Mouse (Mus musculus) myocyte (in vitro differentiated cells): ENCODE data around the gene 4930404N11Rik.

Experiments used
- CEBPB ChIP-seq: IDR thresholded peaks from 2 replicates; pipeline ENCODE4 v1.6.1; 2011; ENCODE audit warnings: mild to moderate bottlenecking, moderate library complexity; ENCODE audit not compliant: poor library complexity, insufficient read depth, severe bottlenecking
- E2F4 ChIP-seq: IDR thresholded peaks from one replicate; pipeline ENCODE4 v1.6.1; 2011; ENCODE audit warnings: mild to moderate bottlenecking, control low read depth, moderate library complexity; ENCODE audit not compliant: insufficient read depth
- MAX ChIP-seq: IDR thresholded peaks from one replicate; pipeline ENCODE4 v1.6.1; 2011; ENCODE audit warnings: low read depth, mild to moderate bottlenecking, control low read depth
- MYOD1 ChIP-seq, 3 experiments: IDR thresholded peaks; one replicate each; pipeline ENCODE4 v1.6.1; 2011; ENCODE audit warnings: control low read depth in 2 of 3, low read depth in 2 of 3, mild to moderate bottlenecking in 2 of 3, moderate library complexity in 1 of 3; ENCODE audit not compliant: insufficient read length in 2 of 3, control insufficient read depth in 1 of 3
- MYOG ChIP-seq, 3 experiments: IDR thresholded peaks; one replicate each; pipeline ENCODE4 v1.6.1; 2011; ENCODE audit warnings: control low read depth in 2 of 3, low read depth in 2 of 3, mild to moderate bottlenecking in 2 of 3; ENCODE audit not compliant: insufficient read length in 2 of 3, control insufficient read depth in 1 of 3, insufficient read depth in 1 of 3
- POLR2A ChIP-seq: IDR thresholded peaks from one replicate; pipeline ENCODE4 v1.6.1; 2011; ENCODE audit warnings: low read depth, mild to moderate bottlenecking, control low read depth, moderate library complexity; ENCODE audit not compliant: insufficient read length
- TCF12 ChIP-seq: IDR thresholded peaks from one replicate; pipeline ENCODE4 v1.6.1; 2011; ENCODE audit warnings: mild to moderate bottlenecking, control low read depth; ENCODE audit not compliant: poor library complexity, insufficient read depth, severe bottlenecking
- USF1 ChIP-seq: IDR thresholded peaks from one replicate; pipeline ENCODE4 v1.6.1; 2011; ENCODE audit warnings: low read depth, mild to moderate bottlenecking, control low read depth, moderate library complexity

- TF ChIP-seq TCF12 (no peak), E2F4 (no peak), POLR2A (no peak), USF1 (no peak), MAX (no peak), MYOD1 (IDR thresholded peaks at IDR 0.05; ENCODE audit: control insufficient read depth in 1 of 3, insufficient read length in 2 of 3, low read depth in 2 of 3) (no peak), CEBPB (no peak), MYOG (IDR thresholded peaks at IDR 0.05; ENCODE audit: control insufficient read depth in 1 of 3, insufficient read depth in 1 of 3, insufficient read length in 2 of 3, low read depth in 2 of 3) (no peak)
Measured at GRCm38 (mm10) chr10:81323141-81323775, 42.4 kb downstream of the 4930404N11Rik start.
